Mouse (Mus musculus): ENCODE data around the gene Hist1h4f. TPM values are rescaled to one million over a fixed set of nuclear protein-coding genes. Genes with fewer than 3 reads are reported as not detected.

The Hist1h4f gene
- total and polyA plus RNA-seq, 3 experiments, result 0.88 to 19.6 (median 14.7) TPM

- H3K36me3 ChIP-seq (ENCODE audit: control insufficient read depth, insufficient read depth, low read length), result no peaks in the 10 kb centered on the region; the same call in 1 of the 2 replicates
- intact Hi-C loops (cut with DNase I), result loop anchor here (5.0 kb wide), 1 partner anchor 1499 kb away; no protein-coding TSS in a partner anchor
- 8% methylated on average over 10 of the region's 10 CpGs for WGBS
These were observed 25.5 kb downstream of the Hist1h4f start for GRCm38 (mm10) chr13:23525901-23526300.

DNA sequence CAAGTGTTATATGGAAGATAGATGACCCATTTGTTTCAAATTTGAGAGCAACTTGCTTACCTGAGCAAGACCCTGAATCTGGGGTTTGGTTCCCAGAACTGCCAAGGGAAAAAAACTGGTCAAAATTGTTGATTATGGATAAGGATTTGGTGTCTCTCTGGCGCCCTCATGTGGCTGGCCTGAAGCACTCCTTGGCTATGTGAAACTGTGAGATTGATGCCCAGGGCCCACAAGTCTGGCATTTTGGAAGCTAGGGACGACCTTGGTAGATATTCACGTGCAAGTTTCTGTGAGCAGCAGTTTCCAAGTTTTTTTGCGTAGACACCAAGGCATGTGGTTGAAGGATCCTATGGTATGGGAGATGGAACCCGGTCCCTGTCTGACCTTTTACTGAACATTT, 26.8 kb downstream of the Hist1h4f start:
- no peak overlapping the region for H3K27ac ChIP-seq
- no peak overlapping the region for H3K4me3 ChIP-seq
- H3K27me3 ChIP-seq (ENCODE audit: control insufficient read depth, insufficient read depth, low read length), result no peaks in the 10 kb centered on the region
- intact Hi-C loops (cut with DNase I), result loop anchor here (5.0 kb wide), 1 partner anchor 1497 kb away; no protein-coding TSS in a partner anchor
- TF ChIP-seq EP300 (IDR thresholded peaks at IDR 0.05; ENCODE audit: insufficient read depth, low read depth, low read length) (0 out of 2 replicates have a peak, but pooled peaks have one; percentile 43), POLR2A (IDR thresholded peaks at IDR 0.05; ENCODE audit: insufficient read depth, low read depth, low read length) (no peak), CTCF (IDR thresholded peaks at IDR 0.05) (peak; percentile 97)
- H3K79me2 ChIP-seq (replicated peaks; ENCODE audit: control insufficient read depth, insufficient read depth, low read length), result no peaks in the 10 kb centered on the region
- no peaks in the 10 kb centered on the region; the same call in 1 of the 2 replicates for H3K36me3 ChIP-seq (ENCODE audit: control insufficient read depth, insufficient read depth, low read length)
- 12% methylated on average over 5 of the region's 5 CpGs for WGBS
- peak; percentile 68 to 81 for DNase-seq
- no peak overlapping the region for H3K9ac ChIP-seq (ENCODE audit: low read depth, low read length)
- H3K4me1 ChIP-seq (ENCODE audit: control insufficient read depth, insufficient read depth, low read length), result no peaks in the 10 kb centered on the region; the same call in 1 of the 2 replicates

More at GRCm38 (mm10) chr13:23525901-23526300, 25.5 kb downstream of the Hist1h4f start:
- Histone ChIP-seq H3K27ac (no peak overlapping the region), H3K79me2 (replicated peaks; ENCODE audit: control insufficient read depth, insufficient read depth, low read length) (no peaks in the 10 kb centered on the region), H3K9ac (ENCODE audit: low read depth, low read length) (no peak overlapping the region), H3K4me1 (ENCODE audit: control insufficient read depth, insufficient read depth, low read length) (no peaks in the 10 kb centered on the region; the same call in none of the 2 replicates), H3K27me3 (ENCODE audit: control insufficient read depth, insufficient read depth, low read length) (no peaks in the 10 kb centered on the region), H3K4me3 (peak overlapping the region; percentile 26; the same call in 1 of the 2 replicates)
- DNase-seq, result no peak
- no peak for TF ChIP-seq EP300 (IDR thresholded peaks at IDR 0.05; ENCODE audit: insufficient read depth, low read depth, low read length)
- TF ChIP-seq CTCF (IDR thresholded peaks at IDR 0.05), result no peak
- no peak for TF ChIP-seq POLR2A (IDR thresholded peaks at IDR 0.05; ENCODE audit: insufficient read depth, low read depth, low read length)

DNA sequence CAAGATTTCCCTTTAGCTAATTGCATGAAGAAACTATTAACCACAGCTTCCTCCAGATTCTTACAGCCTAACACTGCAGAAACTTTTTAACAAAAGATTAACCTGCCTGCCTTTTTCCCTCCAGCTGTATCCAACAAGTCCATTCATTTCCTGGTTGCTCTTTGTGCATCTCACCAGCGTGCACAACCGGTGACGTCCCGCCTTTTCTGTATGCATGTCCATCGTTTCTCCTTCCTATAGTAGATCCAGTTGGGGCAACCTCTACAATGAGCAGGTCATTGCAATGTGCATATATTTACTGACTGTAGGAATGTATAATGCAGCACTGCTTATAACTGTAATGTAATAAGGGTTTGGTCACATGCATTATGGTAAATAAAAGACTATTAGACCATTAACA, 27.5 kb downstream of the Hist1h4f start:
- Histone ChIP-seq H3K79me2 (replicated peaks; ENCODE audit: control insufficient read depth, insufficient read depth, low read length) (no peaks in the 10 kb centered on the region), H3K27ac (no peak overlapping the region), H3K27me3 (ENCODE audit: control insufficient read depth, insufficient read depth, low read length) (no peaks in the 10 kb centered on the region), H3K4me3 (no peak overlapping the region), H3K9ac (ENCODE audit: low read depth, low read length) (no peak overlapping the region), H3K36me3 (ENCODE audit: control insufficient read depth, insufficient read depth, low read length) (no peaks in the 10 kb centered on the region; the same call in 1 of the 2 replicates), H3K4me1 (ENCODE audit: control insufficient read depth, insufficient read depth, low read length) (no peaks in the 10 kb centered on the region; the same call in 1 of the 2 replicates)
- DNase-seq, result no peak
- 26% methylated on average over 5 of the region's 5 CpGs for WGBS
- intact Hi-C loops (cut with DNase I), result no loop called here
- no peak for TF ChIP-seq CTCF (IDR thresholded peaks at IDR 0.05)
- TF ChIP-seq EP300 (IDR thresholded peaks at IDR 0.05; ENCODE audit: insufficient read depth, low read depth, low read length), result no peak
- TF ChIP-seq POLR2A (IDR thresholded peaks at IDR 0.05; ENCODE audit: insufficient read depth, low read depth, low read length), result no peak

GRCm38 (mm10) chr13:23521703-23522102, 29.7 kb downstream of the Hist1h4f start:
- DNase-seq, result peak; percentile 79 to 83
- Histone ChIP-seq H3K9ac (ENCODE audit: low read depth, low read length) (no peak overlapping the region), H3K36me3 (ENCODE audit: control insufficient read depth, insufficient read depth, low read length) (no peaks in the 10 kb centered on the region; the same call in 1 of the 2 replicates), H3K4me1 (ENCODE audit: control insufficient read depth, insufficient read depth, low read length) (no peaks in the 10 kb centered on the region; the same call in 1 of the 2 replicates), H3K27me3 (ENCODE audit: control insufficient read depth, insufficient read depth, low read length) (no peaks in the 10 kb centered on the region), H3K27ac (no peak overlapping the region), H3K79me2 (replicated peaks; ENCODE audit: control insufficient read depth, insufficient read depth, low read length) (no peaks in the 10 kb centered on the region), H3K4me3 (no peak overlapping the region)
- intact Hi-C loops (cut with DNase I), result no loop called here
- TF ChIP-seq EP300 (IDR thresholded peaks at IDR 0.05; ENCODE audit: insufficient read depth, low read depth, low read length) (peak; percentile 77), POLR2A (IDR thresholded peaks at IDR 0.05; ENCODE audit: insufficient read depth, low read depth, low read length) (no peak)
- 3% methylated on average over 14 of the region's 14 CpGs for WGBS

DNA sequence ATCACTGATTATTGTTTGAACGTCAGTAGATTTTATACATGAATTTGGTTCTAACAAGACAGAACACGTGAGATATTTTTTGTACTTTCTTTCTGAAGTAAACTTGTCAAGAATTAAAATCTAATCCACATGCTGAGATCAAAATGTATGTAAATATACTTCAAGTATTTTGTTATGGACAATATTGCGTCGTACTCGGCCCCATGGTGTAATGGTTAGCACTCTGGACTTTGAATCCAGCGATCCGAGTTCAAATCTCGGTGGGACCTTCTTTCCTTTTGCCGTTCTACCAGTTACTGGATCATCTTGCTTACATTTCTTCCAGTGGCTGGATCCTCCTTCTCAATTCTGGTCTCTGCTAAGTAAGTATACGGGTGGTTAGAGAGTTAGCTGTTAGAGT, 32.0 kb downstream of the Hist1h4f start:
- WGBS, result under 1% methylated on average over 10 of the region's 10 CpGs
- TF ChIP-seq EP300 (IDR thresholded peaks at IDR 0.05; ENCODE audit: insufficient read depth, low read depth, low read length) (0 out of 2 replicates have a peak, but pooled peaks have one; percentile 42), POLR2A (IDR thresholded peaks at IDR 0.05; ENCODE audit: insufficient read depth, low read depth, low read length) (no peak)
- no peak overlapping the region for H3K9ac ChIP-seq (ENCODE audit: low read depth, low read length)

GRCm38 (mm10) chr13:23518885-23519284, 32.6 kb downstream of the Hist1h4f start:
- H3K27ac ChIP-seq, result peak overlapping the region; percentile 6; the same call in 1 of the 2 replicates
- H3K79me2 ChIP-seq (replicated peaks; ENCODE audit: control insufficient read depth, insufficient read depth, low read length), result no peaks in the 10 kb centered on the region
- no peak for TF ChIP-seq CTCF (IDR thresholded peaks at IDR 0.05)
- TF ChIP-seq POLR2A (IDR thresholded peaks at IDR 0.05; ENCODE audit: insufficient read depth, low read depth, low read length), result no peak
- no peak for TF ChIP-seq EP300 (IDR thresholded peaks at IDR 0.05; ENCODE audit: insufficient read depth, low read depth, low read length)
- H3K4me1 ChIP-seq (ENCODE audit: control insufficient read depth, insufficient read depth, low read length), result no peaks in the 10 kb centered on the region; the same call in 1 of the 2 replicates
- H3K9ac ChIP-seq (ENCODE audit: low read depth, low read length), result no peak overlapping the region
- under 1% methylated on average over 6 of the region's 6 CpGs for WGBS
- DNase-seq, result peak; percentile 78 to 82
- intact Hi-C loops (cut with DNase I), result loop anchor here (1.0 to 5.0 kb wide), 3 partner anchors 11 to 152 kb away; partner anchors contain the start of gene Zfp322a
- peak overlapping the region; percentile 53 for H3K4me3 ChIP-seq
- no peaks in the 10 kb centered on the region for H3K27me3 ChIP-seq (ENCODE audit: control insufficient read depth, insufficient read depth, low read length)
- no peaks in the 10 kb centered on the region for H3K36me3 ChIP-seq (ENCODE audit: control insufficient read depth, insufficient read depth, low read length)

More for the DNA sequence above, 32.0 kb downstream of the Hist1h4f start:
- Histone ChIP-seq H3K4me3 (peak overlapping the region; percentile 53), H3K36me3 (ENCODE audit: control insufficient read depth, insufficient read depth, low read length) (no peaks in the 10 kb centered on the region), H3K79me2 (replicated peaks; ENCODE audit: control insufficient read depth, insufficient read depth, low read length) (no peaks in the 10 kb centered on the region), H3K27me3 (ENCODE audit: control insufficient read depth, insufficient read depth, low read length) (no peaks in the 10 kb centered on the region), H3K27ac (peak overlapping the region; percentile 6; the same call in 1 of the 2 replicates), H3K4me1 (ENCODE audit: control insufficient read depth, insufficient read depth, low read length) (no peaks in the 10 kb centered on the region; the same call in 1 of the 2 replicates)
- intact Hi-C loops (cut with DNase I), result loop anchor here (1.0 to 5.0 kb wide), 3 partner anchors 11 to 152 kb away; partner anchors contain the start of gene Zfp322a
- DNase-seq, result peak; percentile 79 to 86

Data from heart, adult 2 months (tissue).